Comparison of ENCODE assay signal across 23 mouse cellular contexts in the genomic region with DNA sequence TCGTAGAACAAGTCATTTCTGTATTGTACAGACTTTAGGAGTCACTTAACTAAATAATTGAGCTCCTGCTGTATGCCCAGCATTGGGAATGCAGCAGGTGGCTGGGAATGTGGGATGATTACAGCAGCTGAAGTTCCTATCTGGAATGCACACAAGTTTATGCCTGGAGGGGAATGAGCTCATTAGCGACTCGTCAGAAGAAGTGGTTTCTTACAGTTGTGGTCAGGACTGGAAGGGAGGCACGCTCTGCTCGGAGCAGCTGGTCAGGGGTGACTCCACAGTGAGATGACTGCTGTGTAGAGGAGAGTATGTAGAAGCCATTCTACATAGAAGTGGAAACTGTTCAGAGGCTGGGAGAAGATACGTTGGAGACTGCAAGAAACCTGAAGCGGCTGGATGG. TPM values are rescaled to one million over a fixed set of nuclear protein-coding genes. Genes with fewer than 3 reads are reported as not detected.
A peak's percentile ranks its signal among the peaks of the same experiment; 100 is the strongest.
DNase-seq lines count a peak whose midpoint lies in the region; ATAC-seq and TF ChIP-seq lines count a peak whose summit lies in the region.
"Had no signal": no experiment of that assay in that cellular context is flagged by ENCODE, and none has a peak within 500 bp of the region (broad histone marks: within the 10 kb centered on the region; RNA-seq: fewer than 3 reads in every experiment).

No protein-coding gene starts in this region.

- no peak overlapping the region for H3K9ac ChIP-seq in embryonic facial prominence, embryonic 14.5 days (ENCODE audit: low read depth, low read length)
- no peak overlapping the region for H3K9ac ChIP-seq in stomach, embryonic 15.5 days
- no peak overlapping the region for H3K9ac ChIP-seq in stomach, postnatal 0 days (ENCODE audit: low read length)
- H3K9ac ChIP-seq in midbrain, embryonic 15.5 days, result no peak overlapping the region
- no peak overlapping the region for H3K9ac ChIP-seq in forebrain, embryonic 11.5 days (ENCODE audit: low read length)
- H3K9ac ChIP-seq: forebrain, embryonic 12.5 days; kidney, embryonic 15.5 days; neural tube, embryonic 13.5 days had no signal

- H3K27ac ChIP-seq in embryonic facial prominence, embryonic 14.5 days (replicated peaks; ENCODE audit: low read depth, low read length), result no peak overlapping the region
- H3K27ac ChIP-seq in embryonic facial prominence, embryonic 10.5 days (replicated peaks), result no peak overlapping the region
- no peak overlapping the region for H3K27ac ChIP-seq in stomach, embryonic 15.5 days
- no peak overlapping the region for H3K27ac ChIP-seq in stomach, postnatal 0 days (replicated peaks)
- H3K27ac ChIP-seq in midbrain, embryonic 15.5 days, result no peak overlapping the region
- H3K27ac ChIP-seq in forebrain, embryonic 11.5 days (ENCODE audit: low read depth, low read length), result no peak overlapping the region
- H3K27ac ChIP-seq: forebrain, embryonic 12.5 days; hindbrain, embryonic 10.5 days; kidney, embryonic 15.5 days; neural tube, embryonic 13.5 days had no signal

- H3K4me3 ChIP-seq in embryonic facial prominence, embryonic 14.5 days (ENCODE audit: low read depth, low read length), result no peak overlapping the region
- no peak overlapping the region for H3K4me3 ChIP-seq in embryonic facial prominence, embryonic 10.5 days
- H3K4me3 ChIP-seq in stomach, embryonic 15.5 days (replicated peaks), result no peak overlapping the region
- H3K4me3 ChIP-seq in stomach, postnatal 0 days (ENCODE audit: low read depth, low read length), result no peak overlapping the region
- H3K4me3 ChIP-seq in midbrain, embryonic 15.5 days, result no peak overlapping the region
- H3K4me3 ChIP-seq in forebrain, embryonic 11.5 days (ENCODE audit: low read depth, low read length), result no peak overlapping the region
- H3K4me3 ChIP-seq: forebrain, embryonic 12.5 days; hindbrain, embryonic 10.5 days; kidney, embryonic 15.5 days; neural tube, embryonic 13.5 days had no signal

- no peaks in the 10 kb centered on the region for H3K36me3 ChIP-seq in embryonic facial prominence, embryonic 14.5 days (ENCODE audit: control insufficient read depth, insufficient read depth, low read length)
- no peaks in the 10 kb centered on the region; the same call in 1 of the 2 replicates for H3K36me3 ChIP-seq in embryonic facial prominence, embryonic 10.5 days (replicated peaks)
- H3K36me3 ChIP-seq in stomach, embryonic 15.5 days, result no peaks in the 10 kb centered on the region
- no peaks in the 10 kb centered on the region for H3K36me3 ChIP-seq in stomach, postnatal 0 days (ENCODE audit: control insufficient read depth, insufficient read depth, low read length)
- H3K36me3 ChIP-seq in midbrain, embryonic 15.5 days (replicated peaks), result no peaks in the 10 kb centered on the region
- H3K36me3 ChIP-seq in forebrain, embryonic 11.5 days (ENCODE audit: control insufficient read depth, insufficient read depth, low read length), result no peaks in the 10 kb centered on the region
- H3K36me3 ChIP-seq: forebrain, embryonic 12.5 days; kidney, embryonic 15.5 days had no signal

- WGBS in embryonic facial prominence, embryonic 14.5 days, result 59% methylated on average over 7 of the region's 7 CpGs
- WGBS in embryonic facial prominence, embryonic 10.5 days, result 78% methylated on average over 7 of the region's 7 CpGs
- WGBS in stomach, embryonic 15.5 days, result 70% methylated on average over 7 of the region's 7 CpGs
- WGBS in stomach, postnatal 0 days, result 75% methylated on average over 7 of the region's 7 CpGs
- WGBS in midbrain, embryonic 15.5 days, result 89% methylated on average over 7 of the region's 7 CpGs
- 86% methylated on average over 7 of the region's 7 CpGs for WGBS in forebrain, embryonic 11.5 days

- no peaks in the 10 kb centered on the region for H3K4me1 ChIP-seq in embryonic facial prominence, embryonic 14.5 days (ENCODE audit: control insufficient read depth, insufficient read depth, low read length)
- H3K4me1 ChIP-seq in embryonic facial prominence, embryonic 10.5 days, result no peaks in the 10 kb centered on the region
- H3K4me1 ChIP-seq in stomach, embryonic 15.5 days, result no peaks in the 10 kb centered on the region
- H3K4me1 ChIP-seq in stomach, postnatal 0 days (replicated peaks; ENCODE audit: control insufficient read depth, insufficient read depth), result no peaks in the 10 kb centered on the region
- peaks cover 3% of the 10 kb centered on the region for H3K4me1 ChIP-seq in midbrain, embryonic 15.5 days
- no peaks in the 10 kb centered on the region for H3K4me1 ChIP-seq in forebrain, embryonic 11.5 days (replicated peaks; ENCODE audit: control insufficient read depth, insufficient read depth, low read length)
- H3K4me1 ChIP-seq: forebrain, embryonic 12.5 days; hindbrain, embryonic 10.5 days had no signal

- peak; percentile 50; the same call in 1 of the 2 replicates for ATAC-seq in embryonic facial prominence, embryonic 14.5 days (ENCODE audit: low read depth)
- ATAC-seq in stomach, embryonic 15.5 days (ENCODE audit: insufficient read depth, low FRiP score, low read depth), result peak; percentile 51; the same call in 1 of the 2 replicates
- ATAC-seq in stomach, postnatal 0 days (ENCODE audit: low FRiP score, low TSS enrichment), result no peak
- peak; percentile 53; the same call in 1 of the 2 replicates for ATAC-seq in granulocyte monocyte progenitor cell, adult 5-6 weeks (replicated peaks; ENCODE audit: poor library complexity, severe bottlenecking)
- ATAC-seq in midbrain, embryonic 15.5 days (replicated peaks), result no peak
- ATAC-seq in forebrain, embryonic 11.5 days (replicated peaks; ENCODE audit: low FRiP score), result no peak
- ATAC-seq: hindbrain, embryonic 16.5 days had no signal

- H3K4me2 ChIP-seq in embryonic facial prominence, embryonic 14.5 days (ENCODE audit: low read depth, low read length), result no peak overlapping the region
- H3K4me2 ChIP-seq in stomach, embryonic 15.5 days, result no peak overlapping the region
- H3K4me2 ChIP-seq in stomach, postnatal 0 days (replicated peaks; ENCODE audit: low read depth), result no peak overlapping the region
- H3K4me2 ChIP-seq in midbrain, embryonic 15.5 days, result no peak overlapping the region
- H3K4me2 ChIP-seq in forebrain, embryonic 11.5 days (ENCODE audit: low read depth, low read length, severe bottlenecking), result no peak overlapping the region
- H3K4me2 ChIP-seq: forebrain, embryonic 12.5 days; kidney, embryonic 15.5 days; neural tube, embryonic 13.5 days had no signal

- H3K9me3 ChIP-seq in embryonic facial prominence, embryonic 14.5 days (ENCODE audit: control insufficient read depth, low read length), result no peaks in the 10 kb centered on the region
- H3K9me3 ChIP-seq in embryonic facial prominence, embryonic 10.5 days, result no peaks in the 10 kb centered on the region
- no peaks in the 10 kb centered on the region for H3K9me3 ChIP-seq in stomach, embryonic 15.5 days
- no peaks in the 10 kb centered on the region for H3K9me3 ChIP-seq in stomach, postnatal 0 days (ENCODE audit: control insufficient read depth, low read length)
- H3K9me3 ChIP-seq in midbrain, embryonic 15.5 days, result no peaks in the 10 kb centered on the region
- H3K9me3 ChIP-seq in forebrain, embryonic 11.5 days (ENCODE audit: control insufficient read depth, low read length), result no peaks in the 10 kb centered on the region
- H3K9me3 ChIP-seq: forebrain, embryonic 12.5 days; G1E; hindbrain, embryonic 10.5 days; kidney, embryonic 15.5 days; neural tube, embryonic 13.5 days had no signal

- no peak for TF ChIP-seq CTCF in stomach, postnatal 0 days (IDR thresholded peaks at IDR 0.05; ENCODE audit: low read depth)

- DNase-seq in embryonic facial prominence, embryonic 14.5 days (ENCODE audit: low spot score), result peak; percentile 60
- DNase-seq in embryonic facial prominence, embryonic 10.5 days (ENCODE audit: low spot score), result no peak
- DNase-seq in stomach, postnatal 0 days (ENCODE audit: low spot score), result no peak
- DNase-seq in forebrain, embryonic 11.5 days (ENCODE audit: low spot score), result no peak
- no peak for DNase-seq in right cerebral cortex, postnatal 10 days (ENCODE audit: low spot score in 2 of 2)
- DNase-seq: adrenal gland, postnatal 25 days; cerebellum, adult 8-10 months; gastrocnemius, postnatal 36 days; kidney, adult 11 months; kidney, postnatal 4 days; layer of hippocampus, adult 9-11 months; midbrain, embryonic 14.5 days; retina, postnatal 1 day had no signal

- TF ChIP-seq EP300 in stomach, postnatal 0 days (optimal IDR thresholded peaks at IDR 0.05), result no peak

- H3K27me3 ChIP-seq in embryonic facial prominence, embryonic 14.5 days (replicated peaks; ENCODE audit: control insufficient read depth, insufficient read depth, low read length), result no peaks in the 10 kb centered on the region
- no peaks in the 10 kb centered on the region for H3K27me3 ChIP-seq in embryonic facial prominence, embryonic 10.5 days (replicated peaks; ENCODE audit: low read depth, poor library complexity, severe bottlenecking)
- no peaks in the 10 kb centered on the region for H3K27me3 ChIP-seq in stomach, embryonic 15.5 days (replicated peaks)
- H3K27me3 ChIP-seq in stomach, postnatal 0 days (ENCODE audit: control insufficient read depth, insufficient read depth, low read length), result no peaks in the 10 kb centered on the region
- H3K27me3 ChIP-seq in midbrain, embryonic 15.5 days (replicated peaks), result no peaks in the 10 kb centered on the region
- H3K27me3 ChIP-seq in forebrain, embryonic 11.5 days (ENCODE audit: control insufficient read depth, insufficient read depth, low read length), result no peaks in the 10 kb centered on the region
- H3K27me3 ChIP-seq: CH12.LX; forebrain, embryonic 12.5 days; kidney, embryonic 15.5 days; neural tube, embryonic 13.5 days had no signal

RNA-seq across cellular contexts. Expression of gene Pknox1, which starts 10.1 kb away (rescaled TPM):
- 31.1 and 31.3 TPM in 2 replicates for polyA plus RNA-seq in embryonic facial prominence, embryonic 14.5 days (2014; fragmentation: Nextera tagmentation; extraction: Ambion mirVana)
- 22.9 and 25.1 TPM in 2 replicates for polyA plus RNA-seq in embryonic facial prominence, embryonic 10.5 days (2016; fragmentation: Nextera tagmentation; extraction: Ambion mirVana)
- polyA plus RNA-seq in stomach, embryonic 15.5 days (2015; fragmentation: Nextera tagmentation; extraction: Ambion mirVana), result 31.9 and 34.4 TPM in 2 replicates
- 9.5 and 9.8 TPM in 2 replicates for polyA plus RNA-seq in stomach, postnatal 0 days (2015; fragmentation: Nextera tagmentation; extraction: Ambion mirVana)
- 19.0 and 32.7 TPM in 2 replicates for total RNA-seq in granulocyte monocyte progenitor cell, adult 5-6 weeks (2014; fragmentation: Nextera tagmentation)
- total RNA-seq in granulocyte monocyte progenitor cell, adult 5-6 weeks (2017), result 21.2 and 30.7 TPM in 2 replicates
- polyA plus RNA-seq in midbrain, embryonic 15.5 days (2015; fragmentation: Nextera tagmentation; extraction: Ambion mirVana), result 21.0 and 21.6 TPM in 2 replicates
- polyA plus RNA-seq in forebrain, embryonic 11.5 days (2014; fragmentation: Nextera tagmentation; extraction: Ambion mirVana), result 29.8 and 31.1 TPM in 2 replicates

RNA-seq across cellular contexts. Expression of gene Ndufv3, which starts 54.7 kb away (rescaled TPM):
- polyA plus RNA-seq in embryonic facial prominence, embryonic 14.5 days (2014; fragmentation: Nextera tagmentation; extraction: Ambion mirVana), result 283 and 316 TPM in 2 replicates
- polyA plus RNA-seq in embryonic facial prominence, embryonic 10.5 days (2016; fragmentation: Nextera tagmentation; extraction: Ambion mirVana), result 242 and 244 TPM in 2 replicates
- polyA plus RNA-seq in stomach, embryonic 15.5 days (2015; fragmentation: Nextera tagmentation; extraction: Ambion mirVana), result 308 and 337 TPM in 2 replicates
- polyA plus RNA-seq in stomach, postnatal 0 days (2015; fragmentation: Nextera tagmentation; extraction: Ambion mirVana), result 334 and 344 TPM in 2 replicates
- 195 and 260 TPM in 2 replicates for total RNA-seq in granulocyte monocyte progenitor cell, adult 5-6 weeks (2014; fragmentation: Nextera tagmentation)
- total RNA-seq in granulocyte monocyte progenitor cell, adult 5-6 weeks (2017), result 207 and 212 TPM in 2 replicates
- 426 and 433 TPM in 2 replicates for polyA plus RNA-seq in midbrain, embryonic 15.5 days (2015; fragmentation: Nextera tagmentation; extraction: Ambion mirVana)
- 225 and 246 TPM in 2 replicates for polyA plus RNA-seq in forebrain, embryonic 11.5 days (2014; fragmentation: Nextera tagmentation; extraction: Ambion mirVana)

RNA-seq across cellular contexts. Expression of gene Wdr4, which starts 54.9 kb away (rescaled TPM):
- polyA plus RNA-seq in embryonic facial prominence, embryonic 14.5 days (2014; fragmentation: Nextera tagmentation; extraction: Ambion mirVana), result 29.3 and 31.7 TPM in 2 replicates
- 67.7 and 73.5 TPM in 2 replicates for polyA plus RNA-seq in embryonic facial prominence, embryonic 10.5 days (2016; fragmentation: Nextera tagmentation; extraction: Ambion mirVana)
- polyA plus RNA-seq in stomach, embryonic 15.5 days (2015; fragmentation: Nextera tagmentation; extraction: Ambion mirVana), result 40.1 and 42.4 TPM in 2 replicates
- 14.9 and 15.6 TPM in 2 replicates for polyA plus RNA-seq in stomach, postnatal 0 days (2015; fragmentation: Nextera tagmentation; extraction: Ambion mirVana)
- total RNA-seq in granulocyte monocyte progenitor cell, adult 5-6 weeks (2014; fragmentation: Nextera tagmentation), result 14.6 and 31.9 TPM in 2 replicates
- total RNA-seq in granulocyte monocyte progenitor cell, adult 5-6 weeks (2017), result 17.0 and 20.8 TPM in 2 replicates
- polyA plus RNA-seq in midbrain, embryonic 15.5 days (2015; fragmentation: Nextera tagmentation; extraction: Ambion mirVana), result 42.2 and 45.3 TPM in 2 replicates
- 48.9 and 49.3 TPM in 2 replicates for polyA plus RNA-seq in forebrain, embryonic 11.5 days (2014; fragmentation: Nextera tagmentation; extraction: Ambion mirVana)

Comparison
In these comparisons a context has a peak if more than half of its experiments do, and no peak if none do; other contexts are left out.
1. ATAC-seq: peak in embryonic facial prominence, embryonic 14.5 days (single experiment), stomach, embryonic 15.5 days (single experiment) and granulocyte monocyte progenitor cell, adult 5-6 weeks (single experiment); none in stomach, postnatal 0 days (single experiment), midbrain, embryonic 15.5 days (single experiment) and forebrain, embryonic 11.5 days (single experiment).